Mouse (Mus musculus) right cerebral cortex, postnatal 4 days (tissue): Measurements from ENCODE around the gene Dock6.
"Not testable (repeated sequence)": the region's sequence is repeated elsewhere in the genome, so short reads cannot be mapped to it uniquely, and the experiment has no call there.

Experiments
- DNase-seq: peaks from one replicate; pipeline ENCODE4 v3.0.0-alpha.2; 2022

Gene Dock6

DNA sequence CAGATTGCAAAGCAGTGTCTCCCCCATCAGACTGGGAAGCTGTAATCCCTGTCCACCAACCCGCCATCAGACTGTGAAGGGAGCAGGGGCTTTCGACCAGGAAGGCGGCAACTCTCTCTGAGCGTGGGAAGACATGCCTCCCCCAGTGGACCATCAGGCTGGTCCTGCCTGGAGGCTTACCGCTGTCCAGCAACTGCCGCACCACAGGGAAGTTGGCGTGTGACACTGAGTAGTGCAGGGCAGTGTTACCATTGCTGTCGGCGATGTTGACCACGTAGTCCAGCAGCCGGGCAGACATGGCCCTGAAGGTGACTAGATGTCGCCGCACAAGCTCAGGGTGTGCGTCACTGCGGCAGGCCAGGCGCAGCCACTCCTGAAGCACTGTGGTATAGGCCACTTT, 78.1 kb downstream of the Dock6 start:
- DNase-seq: no peak

GRCm38 (mm10) chr9:21773396-21773795, 79.0 kb downstream of the Dock6 start:
- not testable (repeated sequence) for DNase-seq

GRCm38 (mm10) chr9:21769558-21770183, 82.8 kb downstream of the Dock6 start:
- no peak for DNase-seq

- no peak for DNase-seq
Observed at GRCm38 (mm10) chr9:21768511-21769411, 83.7 kb downstream of the Dock6 start.

DNA sequence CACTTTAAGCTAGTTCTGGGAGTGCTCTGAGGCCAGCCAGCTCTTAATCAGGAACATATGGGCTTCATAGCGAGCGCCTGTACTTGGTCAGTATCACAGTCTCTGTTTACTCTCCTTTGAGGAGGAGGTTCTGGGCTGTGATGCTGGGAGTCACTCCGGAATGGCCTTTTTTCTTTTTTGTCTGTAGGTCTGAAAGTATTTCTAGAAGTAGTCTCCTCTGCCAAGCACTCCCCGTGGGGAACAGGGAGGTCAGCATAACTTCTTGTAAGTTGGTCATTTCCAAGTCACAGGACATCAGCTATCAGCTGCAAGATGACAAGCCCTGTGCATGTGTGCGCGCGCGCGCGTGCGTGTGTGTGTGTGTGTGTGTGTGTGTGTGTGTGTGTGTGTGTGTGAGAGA, 84.5 kb downstream of the Dock6 start:
- DNase-seq: no peak

DNA sequence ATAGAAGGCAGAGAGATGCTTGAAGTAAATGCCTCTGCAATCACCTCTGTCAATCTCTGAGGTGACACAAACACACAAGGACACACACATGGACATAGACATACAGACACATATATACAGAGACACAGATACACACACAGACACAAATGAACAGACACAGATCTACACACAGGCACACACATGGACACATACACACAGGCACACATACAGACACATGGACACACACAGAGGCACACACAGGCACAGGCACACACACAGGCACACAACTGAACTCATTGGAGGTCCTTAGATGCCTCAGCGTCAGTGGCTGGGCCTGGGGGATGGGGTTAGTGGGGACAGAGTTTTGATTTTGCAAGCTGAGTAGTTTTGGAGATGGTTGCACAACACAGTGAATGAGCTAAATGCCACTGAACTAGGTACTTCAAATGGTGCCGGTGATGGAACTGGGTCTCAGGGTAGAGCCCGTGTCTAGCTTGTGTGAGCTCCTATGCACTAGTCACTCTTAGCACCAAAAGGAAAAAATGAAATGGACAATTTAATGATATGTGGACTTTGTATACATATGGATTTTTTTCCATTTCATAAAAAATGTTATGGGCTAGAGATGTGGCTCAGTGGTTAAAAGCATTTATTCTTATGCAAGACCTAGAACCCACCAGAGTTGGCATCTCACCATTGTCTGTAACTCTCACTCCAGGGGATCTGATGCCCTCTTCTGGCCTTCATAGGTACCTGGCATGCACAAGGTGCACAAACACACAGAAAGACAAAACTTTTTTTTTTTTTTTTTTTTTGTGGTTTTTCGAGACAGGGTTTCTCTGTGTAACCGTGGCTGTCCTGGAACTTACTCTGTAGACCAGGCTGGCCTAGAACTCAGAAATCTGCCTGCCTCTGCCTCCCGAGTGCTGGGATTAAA, 88.1 kb downstream of the Dock6 start:
- DNase-seq: no peak

GRCm38 (mm10) chr9:21762135-21762534, 90.3 kb downstream of the Dock6 start:
- DNase-seq: no peak

DNA sequence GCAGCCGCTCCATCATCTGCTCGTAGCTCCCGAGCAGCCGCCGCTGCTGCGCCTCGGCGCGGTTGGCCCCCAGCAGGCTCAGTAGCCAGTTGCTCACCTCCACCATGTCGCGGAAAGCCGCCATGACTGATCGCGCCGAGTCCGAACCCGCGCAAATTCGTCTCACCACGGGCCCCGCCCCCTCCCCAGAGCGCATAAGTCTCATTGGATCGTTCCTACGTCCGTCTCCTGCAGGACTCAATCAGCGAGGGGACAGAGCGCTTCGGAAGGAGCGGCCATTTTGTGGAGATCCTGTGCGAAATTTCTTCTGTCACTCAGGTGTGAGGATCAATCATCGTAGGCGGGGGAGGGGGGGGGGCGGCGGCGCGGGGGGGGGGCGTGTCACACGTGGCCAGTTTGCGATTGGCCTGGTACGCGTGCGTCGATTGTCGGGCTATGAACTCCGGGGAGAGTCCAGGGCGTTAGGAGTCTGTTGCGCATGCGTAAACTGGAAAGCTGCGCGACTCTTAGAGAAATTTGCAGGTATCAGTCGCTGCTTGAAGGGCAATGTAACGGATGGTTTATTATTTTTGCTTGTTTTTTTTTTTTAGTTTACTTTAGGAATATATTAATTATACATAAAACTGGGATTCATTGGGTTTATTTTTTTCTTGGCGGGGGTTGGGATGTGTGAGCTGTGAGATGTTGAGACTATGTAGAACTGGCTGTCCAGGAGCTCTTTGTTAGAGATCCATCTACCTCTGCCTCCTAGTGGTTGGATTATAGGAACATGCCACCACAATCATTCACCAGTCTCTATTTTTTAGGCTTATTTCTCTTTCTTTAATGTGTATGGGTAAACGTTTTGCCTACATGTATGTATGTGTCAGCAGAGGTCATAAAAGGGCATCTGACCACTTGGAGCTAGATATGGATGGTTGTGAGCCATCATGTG, 92.0 kb downstream of the Dock6 start, which contains the start of gene Spc24:
Gene Spc24, minus strand, starts transcription at position 149 of the 934 bp plus-strand sequence.
- DNase-seq: peak; percentile 93

- no peak for DNase-seq
Observed at GRCm38 (mm10) chr9:21759718-21760117, 92.7 kb downstream of the Dock6 start.

DNA sequence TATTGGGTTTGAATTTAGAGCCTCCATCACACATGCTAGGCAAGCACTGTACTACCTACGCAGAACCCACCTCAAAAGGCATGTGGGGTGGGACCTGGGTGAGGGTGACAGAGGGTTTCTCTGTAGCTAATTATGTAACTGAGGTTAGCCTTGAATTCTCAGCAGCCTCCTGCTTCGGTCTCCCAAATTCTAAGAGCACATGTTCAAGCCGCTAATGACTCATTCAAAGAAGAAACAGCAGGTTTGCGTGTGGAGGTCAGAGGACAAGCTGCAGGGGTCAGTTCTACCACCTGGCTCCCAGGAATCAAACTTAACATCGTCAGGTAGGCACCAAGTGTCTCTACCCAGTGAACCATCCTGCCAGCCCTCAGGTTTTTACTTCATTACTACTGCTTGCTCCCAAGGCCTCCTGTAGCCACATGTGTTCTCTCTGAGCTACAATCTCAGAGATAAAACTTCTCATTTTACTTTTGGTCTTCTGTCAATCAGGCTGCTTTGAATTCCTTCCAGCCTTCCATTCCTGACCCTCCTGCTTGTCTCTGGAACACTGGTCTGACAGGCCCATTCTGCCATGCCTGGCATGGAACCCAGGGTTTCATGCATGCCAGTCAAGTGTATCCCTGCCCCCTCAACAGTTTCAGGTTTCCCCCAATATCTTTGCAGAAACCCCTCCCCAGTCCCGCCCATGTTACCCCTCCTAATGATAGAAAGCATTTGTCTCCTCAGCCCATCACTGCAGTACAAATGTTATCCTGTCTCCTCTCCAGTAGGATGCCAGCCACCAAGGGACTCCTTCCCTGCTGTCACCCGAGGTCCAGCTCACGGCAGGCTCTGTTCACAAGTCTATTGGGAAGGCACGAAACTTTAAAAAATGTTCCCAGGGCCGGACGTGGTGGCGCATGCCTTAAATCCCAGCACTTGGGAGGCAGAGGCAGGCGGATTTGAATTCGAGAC, 93.6 kb downstream of the Dock6 start:
- no peak for DNase-seq

DNA sequence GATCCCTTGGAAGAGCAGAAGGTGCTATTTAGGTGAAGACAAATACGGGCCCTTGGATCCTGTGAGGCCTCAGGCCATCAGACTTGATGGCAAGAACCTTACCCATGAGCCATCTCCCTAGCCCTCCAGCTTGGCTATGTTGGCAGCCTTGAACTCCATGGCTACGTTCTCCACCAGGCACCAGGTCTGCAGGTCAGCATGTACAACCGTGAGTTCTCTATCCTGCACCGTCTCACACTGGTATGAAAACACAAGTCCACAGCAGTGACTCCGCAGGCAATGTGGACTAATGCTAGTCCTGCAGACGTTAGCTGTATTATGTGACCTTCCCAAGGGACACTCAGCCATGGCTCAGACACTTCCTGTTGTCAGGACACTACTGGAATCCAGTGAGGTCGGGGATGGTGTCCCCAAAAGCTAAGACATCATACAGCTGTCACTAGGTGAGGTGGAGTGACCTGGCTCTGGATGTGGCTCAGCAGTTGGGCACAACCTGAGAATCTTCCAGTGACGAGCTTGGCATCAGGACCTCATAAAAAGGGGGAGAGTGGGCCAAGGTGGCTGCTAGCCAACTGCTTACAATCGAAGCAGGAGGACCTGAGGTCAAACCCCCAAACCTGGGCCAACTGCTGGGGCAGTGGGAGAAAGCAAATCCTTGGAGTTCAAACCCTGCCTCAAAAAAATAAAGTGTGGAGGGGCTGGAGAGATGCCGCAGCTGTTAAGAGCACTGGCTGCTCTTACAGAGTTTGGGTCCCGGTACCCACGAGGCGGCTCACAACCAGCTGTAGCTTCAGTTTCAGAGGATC, 97.7 kb downstream of the Dock6 start:
- no peak for DNase-seq

DNA sequence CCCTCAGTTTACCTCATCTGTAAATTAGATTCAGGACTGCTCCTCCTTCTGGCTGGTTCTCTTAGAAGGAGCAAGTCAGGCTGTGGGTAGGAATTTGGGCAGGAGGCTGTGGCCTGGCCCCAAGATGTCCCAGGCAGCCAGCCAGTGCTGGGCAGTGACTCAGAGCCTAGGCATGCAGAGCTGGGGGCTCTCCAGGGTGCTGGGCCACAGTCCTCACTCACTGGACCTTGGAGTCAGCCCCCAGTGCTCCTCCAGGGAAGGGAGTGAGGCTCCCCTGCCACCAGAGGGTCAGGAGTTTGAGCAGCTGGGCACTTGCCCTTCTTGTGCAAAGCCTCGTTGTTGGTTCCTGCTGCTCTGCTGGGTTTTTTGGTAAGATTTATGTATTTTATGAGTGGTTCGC, 98.4 kb downstream of the Dock6 start:
- peak; percentile 42 for DNase-seq

- no peak for DNase-seq
Observed at GRCm38 (mm10) chr9:21752252-21752792, 100.1 kb downstream of the Dock6 start.

- no peak for DNase-seq
Observed at GRCm38 (mm10) chr9:21751347-21751746, 101.1 kb downstream of the Dock6 start.

DNA sequence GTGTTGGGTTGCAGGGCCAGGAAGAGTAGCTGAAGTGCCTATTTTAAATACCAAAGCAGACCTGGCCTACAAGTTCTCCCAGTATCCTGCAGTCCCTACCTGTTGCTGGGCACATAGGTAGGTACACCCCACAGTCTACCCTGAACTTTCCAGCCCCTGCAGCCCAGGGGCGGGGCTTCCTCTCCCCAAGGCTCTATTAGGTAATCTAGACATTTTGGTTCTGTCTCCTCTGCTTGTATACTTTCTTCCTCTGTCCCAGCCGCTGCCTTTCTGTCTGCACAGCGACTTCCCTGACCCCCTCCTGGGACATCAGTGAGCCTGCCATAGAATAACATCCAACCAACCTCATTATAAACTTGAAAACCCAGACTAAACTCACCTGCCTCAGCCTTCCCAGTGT, 102.1 kb downstream of the Dock6 start:
- DNase-seq: no peak
